Mouse (Mus musculus): ENCODE results near the gene Cyb5b.
A peak's percentile ranks its signal among the peaks of the same experiment; 100 is the strongest.

GRCm38 (mm10) chr8:107150404-107151157, at the start of gene Cyb5b:
- TF ChIP-seq CTCF (IDR thresholded peaks at IDR 0.05; ENCODE audit: control insufficient read depth, insufficient read depth, low read length), result no peak
- TF ChIP-seq POLR2A (IDR thresholded peaks at IDR 0.05; ENCODE audit: borderline replicate concordance, control insufficient read depth, low read depth, low read length), result peak; percentile 58; the same call in 1 of the 2 replicates
